Mouse (Mus musculus) testis, adult 2 months (tissue): Measurements from ENCODE around the gene Arcn1.

Source experiments
- CTCF ChIP-seq: fragments of 200-500 bp; IDR thresholded peaks from 2 replicates; pipeline ENCODE4 v1.5.1; 2012; ENCODE audit warnings: low read depth, mild to moderate bottlenecking, inconsistent platforms, low read length, moderate library complexity; ENCODE audit not compliant: control insufficient read depth, insufficient read depth, insufficient replicate concordance
- POLR2A ChIP-seq: fragments of 200-500 bp; IDR thresholded peaks from 2 replicates; pipeline ENCODE4 v1.6.1; 2012; ENCODE audit warnings: low read depth, mild to moderate bottlenecking, inconsistent platforms, low read length, moderate library complexity; ENCODE audit not compliant: control insufficient read depth

- no peak for TF ChIP-seq CTCF
- no peak for TF ChIP-seq POLR2A
Measured at GRCm38 (mm10) chr9:44737240-44737949, 30.2 kb downstream of the Arcn1 start.
